Mouse (Mus musculus) cerebellum, postnatal 36 days (tissue): ENCODE results near the gene Gm11492.

Experiments used
- DNase-seq, 2 experiments: peaks; one replicate each; pipeline ENCODE4 v3.0.0; 2021 to 2022; ENCODE audit warnings: mixed read lengths in 2 of 2

Gene Gm11492

DNA sequence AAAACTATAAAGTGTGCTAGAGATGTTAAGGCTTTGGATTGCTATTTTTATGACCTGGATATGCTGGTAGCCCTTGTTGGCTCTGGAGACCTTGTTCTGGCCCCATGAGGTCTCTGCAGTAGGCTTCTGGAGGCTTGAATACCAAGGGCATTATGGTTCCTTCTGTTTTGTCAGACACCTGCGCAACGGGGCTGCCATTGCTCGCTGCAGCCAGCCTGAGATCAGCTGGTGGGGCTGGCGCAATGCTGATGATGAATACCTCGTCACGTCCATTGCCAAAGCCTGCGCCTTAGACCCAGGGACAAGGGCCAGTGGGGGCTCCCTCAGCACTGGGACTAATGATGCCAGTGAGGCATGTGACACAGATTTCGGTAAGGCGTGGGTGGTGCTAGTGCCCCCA lies 35.8 kb downstream of the Gm11492 start:
- no peak for DNase-seq

DNA sequence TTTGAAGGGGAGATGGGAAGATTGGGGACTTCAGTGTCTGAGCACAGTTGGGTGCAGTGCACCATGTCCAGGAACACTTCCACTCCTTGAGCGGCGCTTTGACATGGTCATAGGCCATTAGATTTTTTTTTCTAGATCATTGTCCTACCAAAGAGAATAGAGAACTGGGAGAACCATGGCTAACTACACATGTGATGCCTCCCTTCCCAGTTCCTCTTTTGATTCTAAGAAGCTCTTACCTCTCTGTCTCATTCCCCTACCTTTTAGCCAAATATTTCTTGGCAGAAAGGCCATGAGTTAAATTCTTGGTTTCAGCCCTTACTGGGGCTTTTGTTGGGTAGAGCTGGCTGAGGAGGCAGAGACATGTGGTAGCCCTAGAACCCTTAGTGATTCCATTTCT lies 37.1 kb downstream of the Gm11492 start:
- DNase-seq, result no peak

DNA sequence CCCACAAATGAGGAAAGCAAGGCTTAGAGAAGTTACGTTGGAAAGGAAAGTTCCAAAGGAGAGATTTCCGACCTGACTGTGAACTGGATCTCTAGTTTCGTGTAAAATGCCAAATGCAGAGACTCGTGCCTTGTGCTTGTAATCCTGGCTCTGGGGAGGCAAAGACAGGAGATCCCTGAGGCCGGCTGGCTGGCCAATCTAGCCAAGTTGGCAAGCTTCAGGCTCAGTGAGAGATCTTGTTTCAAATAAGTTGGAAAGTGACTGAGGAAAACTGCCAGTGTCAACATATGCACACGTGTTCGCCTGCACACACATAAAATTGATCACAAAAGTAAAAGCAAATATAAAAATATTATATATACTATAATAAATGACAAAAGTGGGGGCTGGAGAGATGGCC lies 42.8 kb downstream of the Gm11492 start:
- peak in 1 of 2 experiments; percentile 30 for DNase-seq

DNA sequence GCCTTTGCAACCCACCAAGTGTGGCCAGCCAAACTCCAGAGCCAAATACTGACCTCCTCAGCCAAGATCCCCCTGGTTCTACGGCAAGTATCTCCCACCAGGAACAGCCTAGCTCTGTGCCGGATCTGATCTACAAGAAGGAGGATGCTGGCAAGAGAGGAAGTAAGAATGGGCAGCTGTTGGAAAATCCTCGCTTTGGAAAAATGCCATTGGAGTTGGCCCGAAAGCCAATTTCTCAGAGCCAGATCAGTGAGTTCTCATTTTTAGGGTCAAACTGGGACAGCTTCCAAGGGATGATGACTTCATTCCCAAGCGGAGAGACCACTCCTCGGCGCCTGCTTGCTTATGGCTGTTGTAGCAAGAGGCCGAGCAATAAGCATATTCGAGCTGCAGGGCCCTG lies 45.1 kb downstream of the Gm11492 start:
- DNase-seq, result no peak

DNA sequence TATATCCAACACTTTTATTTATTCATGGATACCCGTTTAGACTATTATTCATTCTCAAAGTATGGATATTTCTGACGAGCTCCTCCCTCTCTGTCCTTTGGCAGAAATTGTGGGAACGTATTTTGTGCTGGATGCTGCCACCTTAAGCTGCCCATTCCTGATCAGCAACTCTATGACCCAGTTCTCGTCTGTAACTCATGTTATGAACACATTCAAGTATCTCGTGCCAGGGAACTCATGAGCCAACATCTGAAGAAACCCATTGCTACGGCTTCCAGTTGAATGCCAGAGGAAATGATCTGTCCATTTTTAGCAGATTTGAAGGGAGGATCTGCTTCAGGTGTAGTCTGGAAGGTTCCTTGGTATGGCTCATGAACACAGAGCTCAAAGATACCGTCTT lies 47.5 kb downstream of the Gm11492 start:
- no peak for DNase-seq

DNA sequence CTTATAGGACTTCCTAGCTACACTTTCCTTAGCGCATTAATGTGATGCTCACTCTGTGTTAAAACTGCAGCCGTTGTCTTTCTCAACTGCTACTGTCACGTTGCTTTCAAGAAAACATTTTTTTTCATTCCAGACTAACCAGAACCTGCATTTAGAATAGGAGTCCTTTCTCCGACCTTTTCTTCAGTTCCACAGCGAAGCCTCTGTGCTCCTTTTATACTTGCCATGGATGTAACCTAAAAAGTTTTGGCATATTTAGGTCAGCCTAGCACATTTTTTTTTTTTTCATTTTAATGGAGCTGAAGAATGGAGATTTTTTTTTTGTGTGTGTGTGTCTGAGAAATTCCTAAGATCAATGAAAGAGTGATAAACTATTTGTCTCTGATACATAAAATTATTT lies 49.1 kb downstream of the Gm11492 start:
- DNase-seq, result no peak

DNA sequence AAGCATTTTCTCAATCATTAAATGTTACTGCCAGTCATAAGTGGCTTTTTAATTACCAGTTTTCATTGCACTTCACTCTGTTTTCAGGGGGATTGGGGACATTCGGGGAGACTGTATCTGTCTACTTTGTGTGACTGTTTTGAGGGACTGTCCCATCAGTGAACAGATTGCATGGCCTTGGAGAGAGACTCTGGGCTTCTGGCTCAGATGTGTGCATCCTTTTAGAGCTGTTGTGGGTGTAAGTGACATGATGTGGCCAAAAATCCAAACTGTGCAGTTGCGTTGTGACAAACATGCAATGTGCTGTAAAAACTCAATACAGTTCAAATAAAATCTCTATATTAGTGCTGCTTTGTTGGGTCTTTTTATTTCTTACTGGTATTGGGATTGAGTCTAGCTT lies 49.5 kb downstream of the Gm11492 start:
- DNase-seq, result no peak

DNA sequence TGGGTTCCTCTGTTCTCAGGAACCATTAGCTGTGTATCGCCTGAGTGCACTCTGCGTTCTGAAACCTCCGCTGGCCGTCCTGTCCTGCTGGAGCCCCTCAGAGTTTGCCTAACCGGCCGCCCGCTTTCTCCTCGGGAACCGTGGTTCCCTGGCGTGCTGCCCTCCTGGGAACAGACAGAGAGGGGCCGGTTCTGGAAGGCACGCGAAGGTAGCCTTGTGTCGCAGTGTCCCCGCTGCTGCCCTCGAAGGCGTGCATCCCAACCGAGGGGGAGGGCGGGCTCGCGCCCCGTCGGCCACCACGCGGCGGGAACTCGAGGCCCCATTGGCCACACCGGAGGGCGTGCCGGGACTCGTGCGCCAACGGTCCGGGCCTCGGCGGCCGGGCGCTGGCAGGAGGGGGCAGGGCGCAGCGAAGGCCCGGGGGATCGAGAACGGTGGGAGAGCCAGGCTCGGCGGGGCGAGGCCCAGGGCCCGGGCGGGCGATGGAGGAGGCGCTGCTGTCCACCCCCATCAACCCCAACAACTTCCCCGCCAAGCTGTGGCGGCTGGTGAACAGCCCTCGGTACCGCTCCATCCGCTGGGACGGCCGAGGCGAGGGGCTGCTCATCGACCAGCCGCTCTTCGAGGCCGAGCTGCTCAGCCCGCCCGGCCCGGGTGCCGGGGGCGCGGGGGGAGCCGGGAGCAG lies 50.5 kb downstream of the Gm11492 start, which contains the start of gene Hsf5:
Gene Hsf5 (plus strand): TSS at position 375 of the 685 bp plus-strand sequence.
- no peak for DNase-seq

DNA sequence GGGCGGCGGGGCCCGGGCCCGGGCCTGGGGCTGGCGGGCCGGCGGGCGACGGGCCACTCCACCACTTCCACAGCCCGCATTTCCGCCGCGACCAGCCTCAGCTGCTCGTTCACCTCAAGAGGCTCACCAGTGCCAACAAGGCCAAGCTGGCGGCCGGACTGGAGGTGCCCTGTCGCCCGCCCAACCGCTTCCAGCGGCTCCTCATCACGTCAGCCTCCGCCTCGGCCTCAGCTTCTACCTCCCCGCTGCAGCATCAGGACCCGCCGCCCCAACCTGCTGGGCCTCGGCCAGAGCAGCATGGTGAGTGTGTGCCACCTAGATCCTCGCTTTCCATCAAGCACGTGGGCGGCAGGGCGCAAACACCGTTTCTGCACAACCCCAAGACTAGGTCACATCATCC lies 51.2 kb downstream of the Gm11492 start:
- no peak for DNase-seq
